Mouse (Mus musculus): Measurements from ENCODE around the gene 1700037H04Rik.
A peak's percentile ranks its signal among the peaks of the same experiment; 100 is the strongest.

The 1700037H04Rik gene

GRCm38 (mm10) chr2:131179246-131179886, 19.5 kb upstream of the 1700037H04Rik start:
- DNase-seq (ENCODE audit: low spot score), result peak; percentile 76

- peak; percentile 58 for DNase-seq (ENCODE audit: low spot score)
Measured at GRCm38 (mm10) chr2:131178828-131179245, 19.0 kb upstream of the 1700037H04Rik start.

- no peak for DNase-seq (ENCODE audit: low spot score)
Measured at GRCm38 (mm10) chr2:131177932-131178331, 18.1 kb upstream of the 1700037H04Rik start.

GRCm38 (mm10) chr2:131176491-131176890, 16.6 kb upstream of the 1700037H04Rik start:
- peak; percentile 40 for DNase-seq (ENCODE audit: low spot score)

GRCm38 (mm10) chr2:131175945-131176309, 16.0 kb upstream of the 1700037H04Rik start:
- no peak for DNase-seq (ENCODE audit: low spot score)

- DNase-seq (ENCODE audit: low spot score), result no peak
Measured at GRCm38 (mm10) chr2:131175286-131175944, 15.5 kb upstream of the 1700037H04Rik start.

- peak; percentile 54 for DNase-seq (ENCODE audit: low spot score)
Measured at GRCm38 (mm10) chr2:131174700-131175099, 14.8 kb upstream of the 1700037H04Rik start.

GRCm38 (mm10) chr2:131172322-131172721, 12.4 kb upstream of the 1700037H04Rik start:
- peak; percentile 45 for DNase-seq (ENCODE audit: low spot score)

GRCm38 (mm10) chr2:131171401-131172104, 11.7 kb upstream of the 1700037H04Rik start:
- DNase-seq (ENCODE audit: low spot score), result peak; percentile 78

- no peak for DNase-seq (ENCODE audit: low spot score)
Measured at GRCm38 (mm10) chr2:131170936-131171335, 11.1 kb upstream of the 1700037H04Rik start.

- DNase-seq (ENCODE audit: low spot score), result no peak
Measured at GRCm38 (mm10) chr2:131168914-131169313, 9.0 kb upstream of the 1700037H04Rik start.

GRCm38 (mm10) chr2:131167984-131168383, 8.1 kb upstream of the 1700037H04Rik start:
- DNase-seq (ENCODE audit: low spot score), result no peak

- no peak for DNase-seq (ENCODE audit: low spot score)
Measured at GRCm38 (mm10) chr2:131166172-131166571, 6.3 kb upstream of the 1700037H04Rik start.

- no peak for DNase-seq (ENCODE audit: low spot score)
Measured at GRCm38 (mm10) chr2:131163924-131164323, 4.0 kb upstream of the 1700037H04Rik start.

GRCm38 (mm10) chr2:131160671-131161111, 810 bp upstream of the 1700037H04Rik start:
- DNase-seq (ENCODE audit: low spot score), result peak; percentile 48

GRCm38 (mm10) chr2:131159491-131159910, 380 bp downstream of the 1700037H04Rik start:
- DNase-seq (ENCODE audit: low spot score), result peak; percentile 60

- DNase-seq (ENCODE audit: low spot score), result no peak
Measured at GRCm38 (mm10) chr2:131156987-131157386, 2.9 kb downstream of the 1700037H04Rik start.

- no peak for DNase-seq (ENCODE audit: low spot score)
Measured at GRCm38 (mm10) chr2:131154036-131154435, 5.8 kb downstream of the 1700037H04Rik start.

GRCm38 (mm10) chr2:131152166-131152730, 7.6 kb downstream of the 1700037H04Rik start:
- no peak for DNase-seq (ENCODE audit: low spot score)

GRCm38 (mm10) chr2:131149254-131149578, 10.7 kb downstream of the 1700037H04Rik start:
- DNase-seq (ENCODE audit: low spot score), result no peak

- DNase-seq (ENCODE audit: low spot score), result no peak
Measured at GRCm38 (mm10) chr2:131148353-131149253, 11.3 kb downstream of the 1700037H04Rik start.

GRCm38 (mm10) chr2:131147043-131147365, 12.9 kb downstream of the 1700037H04Rik start:
- no peak for DNase-seq (ENCODE audit: low spot score)

All from testis, postnatal 10 days (tissue).